Mouse (Mus musculus): Measurements from ENCODE around the gene Pde4d. TPM values are rescaled to one million over a fixed set of nuclear protein-coding genes. Genes with fewer than 3 reads are reported as not detected.
"Not testable (repeated sequence)": the region's sequence is repeated elsewhere in the genome, so short reads cannot be mapped to it uniquely, and the experiment has no call there.

The Pde4d gene
- total and polyA plus RNA-seq, 2 experiments from 2014 or later = 19.0 to 103 TPM

- no peak for TF ChIP-seq CTCF (IDR thresholded peaks at IDR 0.05)
- no peak overlapping the region for H3K27ac ChIP-seq (ENCODE audit: low read depth, low read length)
- WGBS = 81% methylated on average over 4 of the region's 4 CpGs
- H3K27me3 ChIP-seq (ENCODE audit: insufficient read depth, low read length) = no peaks in the 10 kb centered on the region
- ATAC-seq (ENCODE audit: low FRiP score) (no peak), DNase-seq (ENCODE audit: low spot score) (no peak)
- H3K9me3 ChIP-seq (ENCODE audit: low read length) = no peaks in the 10 kb centered on the region
- H3K4me2 ChIP-seq (ENCODE audit: low read depth, low read length, poor library complexity, severe bottlenecking) = no peak overlapping the region
- no peak overlapping the region for H3K4me3 ChIP-seq (ENCODE audit: low read depth, low read length)
- H3K9ac ChIP-seq (replicated peaks; ENCODE audit: low read length, poor library complexity, severe bottlenecking) = no peak overlapping the region
- H3K4me1 ChIP-seq (ENCODE audit: insufficient read depth, low read length) = no peaks in the 10 kb centered on the region
- H3K36me3 ChIP-seq (ENCODE audit: insufficient read depth, low read length) = no peaks in the 10 kb centered on the region
Measured at GRCm38 (mm10) chr13:109888293-109888692, 1438.5 kb downstream of the Pde4d start.

- no peak for TF ChIP-seq CTCF (IDR thresholded peaks at IDR 0.05)
- Histone ChIP-seq H3K4me1 (ENCODE audit: insufficient read depth, low read length) (no peaks in the 10 kb centered on the region), H3K9ac (replicated peaks; ENCODE audit: low read length, poor library complexity, severe bottlenecking) (no peak overlapping the region), H3K36me3 (ENCODE audit: insufficient read depth, low read length) (no peaks in the 10 kb centered on the region), H3K27me3 (ENCODE audit: insufficient read depth, low read length) (no peaks in the 10 kb centered on the region), H3K4me3 (ENCODE audit: low read depth, low read length) (no peak overlapping the region), H3K9me3 (ENCODE audit: low read length) (no peaks in the 10 kb centered on the region), H3K4me2 (ENCODE audit: low read depth, low read length, poor library complexity, severe bottlenecking) (no peak overlapping the region), H3K27ac (ENCODE audit: low read depth, low read length) (no peak overlapping the region)
- DNase-seq (ENCODE audit: low spot score) (no peak), ATAC-seq (ENCODE audit: low FRiP score) (no peak)
- WGBS = 74% methylated on average over 6 of the region's 6 CpGs
Measured at GRCm38 (mm10) chr13:109891194-109891909, 1441.6 kb downstream of the Pde4d start.

GRCm38 (mm10) chr13:109891910-109892265 is 1442.1 kb downstream of the Pde4d start:
- no peak overlapping the region for H3K4me3 ChIP-seq (ENCODE audit: low read depth, low read length)
- no peaks in the 10 kb centered on the region for H3K9me3 ChIP-seq (ENCODE audit: low read length)
- WGBS = 54% methylated on average over 4 of the region's 4 CpGs
- no peak for TF ChIP-seq CTCF (IDR thresholded peaks at IDR 0.05)
- ATAC-seq (ENCODE audit: low FRiP score) (no peak), DNase-seq (ENCODE audit: low spot score) (no peak)
- H3K4me1 ChIP-seq (ENCODE audit: insufficient read depth, low read length) = no peaks in the 10 kb centered on the region
- H3K27me3 ChIP-seq (ENCODE audit: insufficient read depth, low read length) = no peaks in the 10 kb centered on the region
- no peak overlapping the region for H3K27ac ChIP-seq (ENCODE audit: low read depth, low read length)
- H3K4me2 ChIP-seq (ENCODE audit: low read depth, low read length, poor library complexity, severe bottlenecking) = no peak overlapping the region
- H3K36me3 ChIP-seq (ENCODE audit: insufficient read depth, low read length) = no peaks in the 10 kb centered on the region
- no peak overlapping the region for H3K9ac ChIP-seq (replicated peaks; ENCODE audit: low read length, poor library complexity, severe bottlenecking)

- peak; percentile 24 for DNase-seq (ENCODE audit: low spot score)
- peaks cover 10% of the 10 kb centered on the region; the same call in 1 of the 2 replicates for H3K4me1 ChIP-seq (ENCODE audit: insufficient read depth, low read length)
- no peak overlapping the region for H3K9ac ChIP-seq (replicated peaks; ENCODE audit: low read length, poor library complexity, severe bottlenecking)
- H3K4me3 ChIP-seq (ENCODE audit: low read depth, low read length) = no peak overlapping the region
- WGBS = 77% methylated on average over 14 of the region's 14 CpGs
- no peak overlapping the region for H3K4me2 ChIP-seq (ENCODE audit: low read depth, low read length, poor library complexity, severe bottlenecking)
- H3K9me3 ChIP-seq (ENCODE audit: low read length) = no peaks in the 10 kb centered on the region
- no peak overlapping the region for H3K27ac ChIP-seq (ENCODE audit: low read depth, low read length)
- no peaks in the 10 kb centered on the region for H3K27me3 ChIP-seq (ENCODE audit: insufficient read depth, low read length)
- H3K36me3 ChIP-seq (ENCODE audit: insufficient read depth, low read length) = no peaks in the 10 kb centered on the region
- TF ChIP-seq CTCF (IDR thresholded peaks at IDR 0.05) = no peak
- ATAC-seq (ENCODE audit: low FRiP score) = no peak
Measured at GRCm38 (mm10) chr13:109899442-109900428, 1450.0 kb downstream of the Pde4d start.

- Histone ChIP-seq H3K27ac (ENCODE audit: low read depth, low read length) (no peak overlapping the region), H3K9ac (replicated peaks; ENCODE audit: low read length, poor library complexity, severe bottlenecking) (no peak overlapping the region), H3K4me3 (ENCODE audit: low read depth, low read length) (peak overlapping the region; percentile 78; the same call in 1 of the 2 replicates), H3K9me3 (ENCODE audit: low read length) (no peaks in the 10 kb centered on the region), H3K36me3 (ENCODE audit: insufficient read depth, low read length) (no peaks in the 10 kb centered on the region), H3K4me2 (ENCODE audit: low read depth, low read length, poor library complexity, severe bottlenecking) (peak overlapping the region; percentile 98), H3K27me3 (ENCODE audit: insufficient read depth, low read length) (no peaks in the 10 kb centered on the region), H3K4me1 (ENCODE audit: insufficient read depth, low read length) (peaks cover 10% of the 10 kb centered on the region; the same call in 1 of the 2 replicates)
- 49% methylated on average over 5 of the region's 5 CpGs for WGBS
- no peak for TF ChIP-seq CTCF (IDR thresholded peaks at IDR 0.05)
- ATAC-seq (ENCODE audit: low FRiP score) (no peak), DNase-seq (ENCODE audit: low spot score) (no peak)
Measured at GRCm38 (mm10) chr13:109901811-109902210, 1452.1 kb downstream of the Pde4d start.

- peak overlapping the region; percentile 98 for H3K4me2 ChIP-seq (ENCODE audit: low read depth, low read length, poor library complexity, severe bottlenecking)
- not testable (repeated sequence) for H3K36me3 ChIP-seq (ENCODE audit: insufficient read depth, low read length); H3K27me3 ChIP-seq (ENCODE audit: insufficient read depth, low read length); H3K9me3 ChIP-seq (ENCODE audit: low read length); H3K4me1 ChIP-seq (ENCODE audit: insufficient read depth, low read length)
- peak overlapping the region; percentile 65 for H3K27ac ChIP-seq (ENCODE audit: low read depth, low read length)
- H3K9ac ChIP-seq (replicated peaks; ENCODE audit: low read length, poor library complexity, severe bottlenecking) = peak overlapping the region; percentile 68
- ATAC-seq (ENCODE audit: low FRiP score) = peak; percentile 75
- WGBS = 0% methylated on average over 27 of the region's 28 CpGs
- peak; percentile 47 for DNase-seq (ENCODE audit: low spot score)
- H3K4me3 ChIP-seq (ENCODE audit: low read depth, low read length) = peak overlapping the region; percentile 78
Measured at GRCm38 (mm10) chr13:109902460-109902854, 1452.7 kb downstream of the Pde4d start.
